Mouse (Mus musculus): ENCODE results near the gene Eif2b2. TPM values are rescaled to one million over a fixed set of nuclear protein-coding genes. Genes with fewer than 3 reads are reported as not detected.
A peak's percentile ranks its signal among the peaks of the same experiment; 100 is the strongest.

Gene Eif2b2
- polyA plus RNA-seq, 1 experiment: 342 TPM

GRCm38 (mm10) chr12:85177740-85178239, 41.5 kb upstream of the Eif2b2 start, which contains the start of gene Pgf:
TSS of gene Pgf (minus strand) at chr12:85177790.
- Histone ChIP-seq H3K36me3 (ENCODE audit: control insufficient read depth, insufficient read depth) (no peaks in the 10 kb centered on the region), H3K4me2 (ENCODE audit: low read depth) (peak within 1 kb of the TSS; percentile 88), H3K4me3 (peak within 1 kb of the TSS; percentile 82), H3ac (ENCODE audit: control insufficient read depth, insufficient read length) (peak within 1 kb of the TSS; percentile 28), H3K79me2 (ENCODE audit: control insufficient read depth, insufficient read depth) (peaks cover 36% of the 10 kb centered on the region), H3K27me3 (ENCODE audit: control insufficient read depth, insufficient read depth, insufficient read length) (no peaks in the 10 kb centered on the region)
- TF ChIP-seq MAX (IDR thresholded peaks at IDR 0.05; ENCODE audit: low read depth) (no peak), POLR2A (IDR thresholded peaks at IDR 0.05; ENCODE audit: insufficient read length, low read depth) (no peak), MYOG (IDR thresholded peaks at IDR 0.05; ENCODE audit: control insufficient read depth in 1 of 3, insufficient read depth in 1 of 3, insufficient read length in 2 of 3, low read depth in 2 of 3) (no peak), SRF (IDR thresholded peaks at IDR 0.05; ENCODE audit: control insufficient read depth, insufficient read length, low read depth) (no peak), USF1 (IDR thresholded peaks at IDR 0.05; ENCODE audit: low read depth) (no peak), REST (IDR thresholded peaks at IDR 0.05; ENCODE audit: insufficient read depth, insufficient read length) (no peak), CEBPB (IDR thresholded peaks at IDR 0.05; ENCODE audit: insufficient read depth, poor library complexity, severe bottlenecking) (no peak), MYOD1 (IDR thresholded peaks at IDR 0.05; ENCODE audit: control insufficient read depth in 1 of 3, insufficient read length in 2 of 3, low read depth in 2 of 3) (no peak), TCF12 (IDR thresholded peaks at IDR 0.05; ENCODE audit: insufficient read depth, poor library complexity, severe bottlenecking) (no peak), TCF3 (IDR thresholded peaks at IDR 0.05; ENCODE audit: insufficient read length, low read depth) (no peak)

GRCm38 (mm10) chr12:85178294-85178693, 41.0 kb upstream of the Eif2b2 start:
- peak overlapping the region; percentile 88 for H3K4me2 ChIP-seq (ENCODE audit: low read depth)
- TF ChIP-seq SRF (IDR thresholded peaks at IDR 0.05; ENCODE audit: control insufficient read depth, insufficient read length, low read depth) (no peak), MAX (IDR thresholded peaks at IDR 0.05; ENCODE audit: low read depth) (no peak), E2F4 (IDR thresholded peaks at IDR 0.05; ENCODE audit: insufficient read depth) (no peak), TCF3 (IDR thresholded peaks at IDR 0.05; ENCODE audit: insufficient read length, low read depth) (no peak), POLR2A (IDR thresholded peaks at IDR 0.05; ENCODE audit: insufficient read length, low read depth) (no peak), REST (IDR thresholded peaks at IDR 0.05; ENCODE audit: insufficient read depth, insufficient read length) (no peak), TCF12 (IDR thresholded peaks at IDR 0.05; ENCODE audit: insufficient read depth, poor library complexity, severe bottlenecking) (no peak), MYOD1 (IDR thresholded peaks at IDR 0.05; ENCODE audit: control insufficient read depth in 1 of 3, insufficient read length in 2 of 3, low read depth in 2 of 3) (no peak), MYOG (IDR thresholded peaks at IDR 0.05; ENCODE audit: control insufficient read depth in 1 of 3, insufficient read depth in 1 of 3, insufficient read length in 2 of 3, low read depth in 2 of 3) (no peak), USF1 (IDR thresholded peaks at IDR 0.05; ENCODE audit: low read depth) (no peak), POLR2AphosphoS2 (IDR thresholded peaks at IDR 0.05; ENCODE audit: insufficient read length, low read depth) (no peak), CEBPB (IDR thresholded peaks at IDR 0.05; ENCODE audit: insufficient read depth, poor library complexity, severe bottlenecking) (no peak)
- H3K36me3 ChIP-seq (ENCODE audit: control insufficient read depth, insufficient read depth): no peaks in the 10 kb centered on the region
- peaks cover 36% of the 10 kb centered on the region for H3K79me2 ChIP-seq (ENCODE audit: control insufficient read depth, insufficient read depth)
- no peak overlapping the region for H3ac ChIP-seq (ENCODE audit: control insufficient read depth, insufficient read length)
- H3K27me3 ChIP-seq (ENCODE audit: control insufficient read depth, insufficient read depth, insufficient read length): no peaks in the 10 kb centered on the region
- no peak overlapping the region for H3K4me3 ChIP-seq

- Histone ChIP-seq H3K36me3 (ENCODE audit: control insufficient read depth, insufficient read depth) (no peaks in the 10 kb centered on the region), H3K27me3 (ENCODE audit: control insufficient read depth, insufficient read depth, insufficient read length) (no peaks in the 10 kb centered on the region), H3K79me2 (ENCODE audit: control insufficient read depth, insufficient read depth) (peaks cover 9% of the 10 kb centered on the region), H3K4me3 (no peak overlapping the region), H3K4me2 (ENCODE audit: low read depth) (no peak overlapping the region), H3ac (ENCODE audit: control insufficient read depth, insufficient read length) (no peak overlapping the region)
- TF ChIP-seq CEBPB (IDR thresholded peaks at IDR 0.05; ENCODE audit: insufficient read depth, poor library complexity, severe bottlenecking) (no peak), MAX (IDR thresholded peaks at IDR 0.05; ENCODE audit: low read depth) (no peak), TCF3 (IDR thresholded peaks at IDR 0.05; ENCODE audit: insufficient read length, low read depth) (no peak), SRF (IDR thresholded peaks at IDR 0.05; ENCODE audit: control insufficient read depth, insufficient read length, low read depth) (no peak), MYOG (IDR thresholded peaks at IDR 0.05; ENCODE audit: control insufficient read depth in 1 of 3, insufficient read depth in 1 of 3, insufficient read length in 2 of 3, low read depth in 2 of 3) (no peak), REST (IDR thresholded peaks at IDR 0.05; ENCODE audit: insufficient read depth, insufficient read length) (no peak), POLR2A (IDR thresholded peaks at IDR 0.05; ENCODE audit: insufficient read length, low read depth) (no peak), USF1 (IDR thresholded peaks at IDR 0.05; ENCODE audit: low read depth) (no peak), POLR2AphosphoS2 (IDR thresholded peaks at IDR 0.05; ENCODE audit: insufficient read length, low read depth) (no peak), E2F4 (IDR thresholded peaks at IDR 0.05; ENCODE audit: insufficient read depth) (no peak), MYOD1 (IDR thresholded peaks at IDR 0.05; ENCODE audit: control insufficient read depth in 1 of 3, insufficient read length in 2 of 3, low read depth in 2 of 3) (no peak), TCF12 (IDR thresholded peaks at IDR 0.05; ENCODE audit: insufficient read depth, poor library complexity, severe bottlenecking) (no peak)
These were observed 37.6 kb upstream of the Eif2b2 start for GRCm38 (mm10) chr12:85181475-85182344.

GRCm38 (mm10) chr12:85182345-85182643, 37.0 kb upstream of the Eif2b2 start:
- Histone ChIP-seq H3K4me2 (ENCODE audit: low read depth) (no peak overlapping the region), H3K4me3 (no peak overlapping the region), H3K36me3 (ENCODE audit: control insufficient read depth, insufficient read depth) (no peaks in the 10 kb centered on the region), H3K79me2 (ENCODE audit: control insufficient read depth, insufficient read depth) (peaks cover 3% of the 10 kb centered on the region), H3ac (ENCODE audit: control insufficient read depth, insufficient read length) (no peak overlapping the region), H3K27me3 (ENCODE audit: control insufficient read depth, insufficient read depth, insufficient read length) (no peaks in the 10 kb centered on the region)
- TF ChIP-seq MAX (IDR thresholded peaks at IDR 0.05; ENCODE audit: low read depth): no peak
- TF ChIP-seq SRF (IDR thresholded peaks at IDR 0.05; ENCODE audit: control insufficient read depth, insufficient read length, low read depth): no peak
- no peak for TF ChIP-seq MYOG (IDR thresholded peaks at IDR 0.05; ENCODE audit: control insufficient read depth in 1 of 3, insufficient read depth in 1 of 3, insufficient read length in 2 of 3, low read depth in 2 of 3)
- no peak for TF ChIP-seq CEBPB (IDR thresholded peaks at IDR 0.05; ENCODE audit: insufficient read depth, poor library complexity, severe bottlenecking)
- TF ChIP-seq TCF12 (IDR thresholded peaks at IDR 0.05; ENCODE audit: insufficient read depth, poor library complexity, severe bottlenecking): no peak
- TF ChIP-seq POLR2A (IDR thresholded peaks at IDR 0.05; ENCODE audit: insufficient read length, low read depth): no peak
- TF ChIP-seq USF1 (IDR thresholded peaks at IDR 0.05; ENCODE audit: low read depth): no peak
- TF ChIP-seq MYOD1 (IDR thresholded peaks at IDR 0.05; ENCODE audit: control insufficient read depth in 1 of 3, insufficient read length in 2 of 3, low read depth in 2 of 3): no peak
- TF ChIP-seq REST (IDR thresholded peaks at IDR 0.05; ENCODE audit: insufficient read depth, insufficient read length): no peak
- no peak for TF ChIP-seq E2F4 (IDR thresholded peaks at IDR 0.05; ENCODE audit: insufficient read depth)
- TF ChIP-seq POLR2AphosphoS2 (IDR thresholded peaks at IDR 0.05; ENCODE audit: insufficient read length, low read depth): no peak
- TF ChIP-seq TCF3 (IDR thresholded peaks at IDR 0.05; ENCODE audit: insufficient read length, low read depth): no peak

All from myocyte (in vitro differentiated cells).